Mouse (Mus musculus) heart, postnatal 0 days (tissue): ENCODE results near the gene Ciz1.

Experiments used
- CTCF ChIP-seq: IDR thresholded peaks from 2 replicates; pipeline ENCODE4 v1.5.1; 2016; ENCODE audit warnings: antibody characterized with exemption, control low read depth, low read depth
- EP300 ChIP-seq: IDR thresholded peaks from 2 replicates; pipeline ENCODE4 v1.6.1; 2016; ENCODE audit warnings: antibody characterized with exemption, low read depth

DNA sequence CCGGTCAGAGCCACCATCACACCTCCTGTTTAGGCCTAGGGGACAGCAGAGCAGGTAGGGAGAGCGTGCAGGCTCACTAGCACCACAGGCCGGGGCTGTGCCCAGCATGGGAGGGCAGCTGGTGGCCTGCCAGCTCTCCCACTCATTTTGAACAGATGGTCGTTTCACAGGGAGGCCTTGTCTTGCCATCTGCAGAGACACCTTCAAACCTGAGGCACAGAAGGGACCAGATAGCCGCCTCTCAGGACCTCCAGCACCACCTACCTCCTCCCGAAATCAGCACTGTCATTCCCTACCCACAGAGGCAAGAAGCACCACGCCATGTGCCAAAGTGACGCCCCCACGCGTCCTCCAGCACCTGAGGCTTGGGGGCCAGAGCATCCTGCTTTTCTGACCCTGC, 8.1 kb upstream of the Ciz1 start:
- TF ChIP-seq CTCF = no peak
- TF ChIP-seq EP300 = no peak
